Mouse (Mus musculus) urinary bladder, postnatal 36 days (tissue): ENCODE results near the gene Smarcb1.
"Not testable (repeated sequence)": the region's sequence is repeated elsewhere in the genome, so short reads cannot be mapped to it uniquely, and the experiment has no call there.

Experiments
- DNase-seq, 2 experiments: peaks; one replicate each; pipeline ENCODE4 v3.0.0; 2022; ENCODE audit warnings: low spot score in 2 of 2, mixed read lengths in 1 of 2

The Smarcb1 gene

DNA sequence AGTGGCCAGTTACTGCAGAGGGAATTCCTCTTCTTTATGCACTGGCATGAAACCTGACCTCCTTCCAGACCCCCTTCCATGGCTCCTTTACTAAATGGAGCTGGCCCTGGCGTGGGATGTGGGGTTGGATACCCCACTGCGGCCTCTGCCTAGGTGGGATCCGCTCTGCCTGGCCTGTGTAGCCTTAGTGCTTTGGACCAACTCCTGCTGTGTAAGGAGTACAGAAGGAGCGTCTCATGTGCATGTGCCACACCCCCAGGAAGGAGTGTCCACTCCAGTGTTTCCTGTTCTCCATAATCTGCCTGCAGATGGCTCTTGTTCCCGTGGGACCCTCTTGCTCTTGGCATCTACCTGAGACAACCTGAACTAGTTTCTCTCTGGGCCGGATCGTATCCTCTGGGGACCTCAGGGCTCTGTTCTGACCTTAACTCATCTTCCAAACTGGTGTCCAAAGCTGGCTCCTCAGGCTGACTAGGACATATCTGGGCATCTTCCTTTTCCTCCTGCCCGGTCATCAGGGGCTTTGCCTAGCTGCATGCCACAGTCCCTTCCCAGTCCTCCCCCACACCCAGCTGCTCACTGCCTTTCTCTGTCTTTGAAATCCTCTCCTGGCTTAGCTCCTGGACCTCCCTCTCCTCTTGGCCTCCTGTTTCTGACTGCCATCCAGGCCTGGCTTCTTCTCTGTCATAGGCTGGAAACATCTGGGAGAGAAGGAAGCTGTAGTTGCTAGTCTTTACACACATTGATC, 31.8 kb downstream of the Smarcb1 start:
- DNase-seq = no peak

DNA sequence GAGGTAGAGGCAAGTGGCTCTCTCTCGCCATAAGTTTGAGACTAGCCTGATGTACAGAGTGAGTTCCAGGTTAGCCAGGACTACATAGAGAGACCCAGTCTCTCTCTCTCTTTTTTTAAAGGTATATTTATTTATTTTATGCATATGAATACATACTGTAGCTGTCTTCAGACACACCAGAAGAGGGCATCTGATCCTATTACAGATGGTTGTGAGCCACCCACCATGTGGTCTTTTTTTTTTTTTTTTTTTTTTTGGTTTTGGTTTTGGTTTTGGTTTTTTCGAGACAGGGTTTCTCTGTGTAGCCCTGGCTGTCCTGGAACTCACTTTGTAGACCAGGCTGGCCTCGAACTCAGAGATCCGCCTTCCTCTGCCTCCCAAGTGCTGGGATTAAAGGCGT, 33.9 kb downstream of the Smarcb1 start:
- DNase-seq = not testable (repeated sequence)

DNA sequence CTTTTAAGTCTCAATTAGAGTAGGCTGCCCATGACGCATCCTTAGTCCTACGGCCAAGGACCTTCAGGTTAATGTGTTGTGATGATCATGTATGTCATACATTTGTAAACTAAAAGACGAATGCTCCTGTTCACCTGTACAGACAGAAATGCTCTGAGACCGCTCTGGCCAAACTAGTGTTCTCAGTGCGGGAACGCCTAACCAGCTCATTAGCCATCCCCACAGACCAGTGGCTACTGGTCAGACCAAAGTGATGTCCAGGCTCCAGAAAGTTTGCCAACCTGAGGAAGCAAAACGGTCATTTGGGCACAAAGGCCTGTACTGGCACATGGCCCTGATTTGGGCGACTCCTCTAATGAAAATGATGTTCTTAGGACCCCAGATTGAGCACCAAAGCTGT, 36.7 kb downstream of the Smarcb1 start:
- no peak for DNase-seq

DNA sequence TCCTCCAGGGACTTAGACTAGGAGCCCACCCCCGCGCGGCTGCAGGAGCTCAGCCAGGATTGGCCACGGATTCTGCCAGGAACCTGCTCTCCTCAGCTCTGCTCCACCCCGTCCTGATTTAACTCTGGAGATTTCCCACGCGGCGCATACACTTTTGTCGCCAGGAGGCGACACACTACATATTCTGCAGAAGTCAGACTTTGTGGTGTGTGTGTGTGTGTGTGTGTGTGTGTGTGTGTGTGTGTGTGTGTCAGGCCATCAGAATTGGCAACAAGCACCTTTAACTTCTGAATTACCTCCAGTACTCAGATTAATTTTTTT, 38.2 kb downstream of the Smarcb1 start:
- DNase-seq = peak; percentile 64 to 81

DNA sequence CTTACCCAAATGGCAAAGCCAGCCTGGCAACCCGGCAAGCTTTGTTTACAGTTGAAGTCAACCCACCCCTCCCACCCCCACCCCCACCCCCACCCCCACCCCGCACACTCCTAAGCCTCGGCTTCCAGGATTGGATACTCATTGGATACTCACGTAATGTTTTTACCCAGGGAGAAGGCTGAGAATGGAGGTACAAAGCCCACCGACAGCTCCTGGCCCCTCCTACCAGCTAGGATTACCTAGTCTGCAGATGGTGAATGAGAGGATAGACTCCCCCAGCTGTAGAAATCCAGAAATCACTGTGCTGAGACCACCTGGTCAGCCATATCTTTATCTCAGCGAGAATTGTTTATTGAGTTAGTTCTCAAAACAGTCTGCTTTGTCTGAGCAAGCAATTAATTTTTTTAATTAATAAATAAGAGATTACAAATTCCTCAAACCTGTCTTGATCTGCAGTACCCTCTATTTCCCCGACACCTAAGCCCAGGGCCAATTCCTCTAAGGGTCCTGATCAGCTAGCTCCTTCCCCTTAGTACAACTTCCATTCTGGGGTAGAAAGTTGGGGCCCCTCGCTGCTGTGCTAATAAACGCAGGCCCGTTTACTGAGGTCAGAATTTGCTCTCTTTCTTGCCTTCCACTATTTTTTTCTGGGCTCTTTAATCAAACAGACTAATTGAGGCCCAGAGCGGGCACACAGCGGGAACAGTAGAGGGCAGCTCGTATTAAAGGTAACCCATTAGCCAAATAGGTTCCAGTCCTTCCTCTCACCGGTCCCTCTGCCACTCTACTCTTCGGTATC, 38.8 kb downstream of the Smarcb1 start:
- DNase-seq = no peak

DNA sequence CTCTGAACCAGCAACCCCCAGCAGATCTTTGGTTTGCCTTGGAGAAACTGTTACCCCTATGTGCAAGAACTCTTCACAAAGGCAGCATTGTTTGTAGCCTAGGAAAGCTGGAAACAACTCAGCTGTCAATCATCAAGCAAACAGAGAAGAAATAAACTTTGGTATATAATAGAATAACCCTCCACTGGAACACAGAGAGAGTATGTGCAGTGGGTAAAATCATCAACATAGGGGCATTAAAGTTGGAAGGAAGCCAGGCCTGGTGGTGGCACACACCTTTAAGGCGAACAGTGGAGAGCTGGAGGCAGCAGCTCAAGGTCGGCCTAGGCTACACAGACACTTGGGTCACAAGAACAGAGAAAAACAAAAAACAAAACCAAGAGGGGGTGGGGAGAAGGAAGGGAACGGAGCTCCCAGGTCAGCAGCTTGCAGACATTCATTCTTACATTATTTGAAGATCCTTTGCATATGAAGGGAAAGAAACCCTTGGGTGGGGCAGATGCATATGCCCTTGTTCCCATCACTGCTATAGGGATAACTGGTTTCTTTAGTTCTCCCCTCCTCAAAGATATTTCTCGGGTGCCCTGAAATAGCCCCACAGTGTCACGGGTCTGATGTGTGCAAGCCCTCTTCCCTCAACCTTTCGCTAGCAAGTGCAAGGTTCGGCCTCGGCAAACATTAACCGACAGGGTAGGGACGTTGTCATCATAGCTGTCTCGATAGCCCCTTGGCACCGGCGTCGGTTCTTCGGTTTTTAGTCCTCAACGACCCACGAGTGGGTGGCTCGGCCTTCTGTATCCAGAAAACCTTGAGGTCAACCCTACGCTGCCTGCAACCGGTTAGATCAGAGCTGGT, 39.6 kb downstream of the Smarcb1 start:
- no peak for DNase-seq

DNA sequence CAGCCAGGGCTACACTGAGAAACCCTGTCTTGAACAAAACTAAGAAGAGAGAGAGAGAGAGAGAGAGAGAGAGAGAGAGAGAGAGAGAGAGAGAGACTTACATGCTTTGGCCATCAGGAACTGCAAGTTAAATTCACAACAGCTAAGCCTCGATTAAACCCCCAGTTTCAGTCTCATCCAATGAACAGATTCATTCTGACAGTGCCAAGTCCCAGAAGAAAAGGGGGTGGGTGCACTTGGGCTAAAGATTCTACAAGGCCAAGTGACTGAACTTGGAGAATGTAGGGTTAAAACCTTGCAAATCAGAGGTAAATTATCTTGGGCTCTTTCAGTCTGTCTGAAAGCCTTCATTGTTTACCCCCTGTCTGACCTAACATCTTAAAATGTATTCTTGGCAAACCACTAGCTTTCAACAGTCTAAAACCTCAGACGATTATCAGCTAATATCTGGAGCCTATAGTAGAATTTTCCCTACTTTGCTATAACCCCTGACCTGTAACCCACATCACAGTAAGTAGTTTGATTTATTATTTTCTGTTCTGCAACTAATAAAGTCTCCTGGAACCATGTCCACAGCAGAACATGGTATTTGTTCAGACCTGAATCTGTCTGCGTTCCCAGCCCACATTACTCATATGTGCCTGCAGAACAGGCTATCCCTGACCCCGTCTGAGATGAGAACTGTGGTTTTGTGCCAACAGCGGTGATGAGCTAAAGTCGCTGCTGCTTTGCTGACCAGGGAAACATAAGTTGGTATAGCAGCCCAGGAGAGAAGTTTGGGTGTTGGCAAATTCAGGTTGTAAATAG, 40.4 kb downstream of the Smarcb1 start:
- peak in 1 of 2 experiments; percentile 50 for DNase-seq

DNA sequence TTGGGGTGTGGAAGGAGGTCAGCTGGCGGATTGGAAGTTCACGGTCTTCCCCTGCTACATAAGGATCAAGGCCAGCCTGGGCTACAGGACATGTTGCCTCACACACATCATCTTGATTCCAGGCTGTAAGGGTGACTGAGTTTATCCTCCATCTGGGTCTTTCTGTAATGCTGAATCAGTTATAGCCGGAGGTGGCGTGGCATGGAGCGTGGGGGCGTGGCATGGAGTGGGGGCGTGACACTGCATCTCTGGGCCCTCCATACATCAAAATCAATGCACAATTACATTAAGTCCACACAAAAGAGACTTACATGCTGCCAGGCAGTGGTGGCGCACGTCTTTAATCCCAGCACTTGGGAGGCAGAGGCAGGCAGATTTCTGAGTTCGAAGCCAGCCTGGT, 41.1 kb downstream of the Smarcb1 start:
- no peak for DNase-seq

DNA sequence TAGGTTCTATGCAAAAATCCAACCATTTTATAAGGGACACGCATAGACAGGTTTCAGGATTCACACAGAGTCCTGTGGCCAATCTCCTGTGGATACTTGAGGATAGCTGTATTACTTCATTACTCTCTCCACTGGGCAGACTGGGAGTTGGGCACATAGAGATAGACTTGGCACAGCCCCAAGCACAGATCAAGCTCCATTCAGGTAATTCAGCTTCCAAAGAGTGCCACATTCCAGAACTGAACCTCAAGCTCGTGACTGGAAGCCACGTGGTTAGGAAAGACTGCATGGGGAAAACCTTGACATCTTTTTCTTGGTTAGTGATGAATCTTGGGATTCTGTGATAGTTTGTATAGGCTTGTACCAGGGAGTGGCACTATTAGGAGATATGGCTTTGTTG, 42.6 kb downstream of the Smarcb1 start:
- DNase-seq = no peak

DNA sequence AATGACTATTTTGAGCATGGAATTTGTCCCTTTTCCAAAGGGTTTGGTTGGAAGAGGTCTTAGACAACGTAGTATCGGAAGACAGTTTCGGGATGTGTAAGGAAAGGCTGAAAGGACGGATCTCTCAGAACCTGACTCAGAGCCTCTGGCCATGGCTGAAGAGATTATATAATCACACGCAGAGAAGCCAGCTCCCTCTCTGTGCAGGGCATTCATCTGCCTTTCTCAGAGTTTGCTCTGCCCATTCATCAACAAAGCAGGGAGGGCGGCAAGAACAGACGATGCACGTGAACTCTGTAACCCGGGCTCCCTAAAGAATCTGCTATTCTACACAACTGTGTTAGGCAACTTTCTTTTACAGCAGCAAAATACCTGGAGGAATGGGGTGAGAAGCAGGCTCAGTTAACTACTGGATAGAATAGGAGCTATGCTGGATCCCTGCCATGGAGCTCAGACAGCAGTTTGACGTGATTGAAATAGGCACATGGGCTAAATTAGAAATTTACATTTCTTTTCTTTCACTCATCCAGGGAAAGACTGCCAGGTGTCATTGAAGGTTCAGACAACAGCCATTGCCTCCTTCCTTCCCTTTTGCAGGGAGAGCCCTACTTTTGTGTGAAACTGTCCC, 47.8 kb downstream of the Smarcb1 start:
- DNase-seq = no peak

DNA sequence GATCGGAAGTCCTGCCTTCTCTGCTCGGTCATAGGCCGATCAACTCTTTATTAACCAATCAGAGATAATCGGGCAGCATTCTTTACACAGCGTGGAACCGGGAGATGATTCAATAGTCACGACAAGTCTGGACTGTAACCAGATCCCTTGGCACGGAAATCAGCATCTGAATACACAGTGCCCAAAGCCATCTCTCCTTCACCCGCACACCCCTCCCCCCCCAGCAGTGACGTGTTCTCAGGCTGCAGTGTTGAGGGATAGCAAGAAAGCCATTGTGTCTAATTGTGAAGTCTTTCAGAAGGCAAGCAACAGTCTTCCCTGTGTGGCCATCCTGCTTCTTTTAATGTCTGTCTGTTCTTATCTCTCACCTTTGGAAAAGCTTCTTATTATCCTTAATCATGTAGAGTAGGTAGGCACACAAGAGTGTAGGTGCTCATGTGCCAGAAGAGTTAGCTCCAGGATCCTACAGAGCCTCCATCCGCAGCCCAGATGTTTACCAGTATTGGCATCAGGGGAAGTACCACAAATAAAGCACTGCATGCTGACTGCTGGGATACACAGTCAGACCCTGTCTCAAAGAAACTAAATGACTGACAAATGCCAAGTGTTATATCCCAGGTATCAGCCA, 48.4 kb downstream of the Smarcb1 start:
- peak; percentile 58 to 77 for DNase-seq

DNA sequence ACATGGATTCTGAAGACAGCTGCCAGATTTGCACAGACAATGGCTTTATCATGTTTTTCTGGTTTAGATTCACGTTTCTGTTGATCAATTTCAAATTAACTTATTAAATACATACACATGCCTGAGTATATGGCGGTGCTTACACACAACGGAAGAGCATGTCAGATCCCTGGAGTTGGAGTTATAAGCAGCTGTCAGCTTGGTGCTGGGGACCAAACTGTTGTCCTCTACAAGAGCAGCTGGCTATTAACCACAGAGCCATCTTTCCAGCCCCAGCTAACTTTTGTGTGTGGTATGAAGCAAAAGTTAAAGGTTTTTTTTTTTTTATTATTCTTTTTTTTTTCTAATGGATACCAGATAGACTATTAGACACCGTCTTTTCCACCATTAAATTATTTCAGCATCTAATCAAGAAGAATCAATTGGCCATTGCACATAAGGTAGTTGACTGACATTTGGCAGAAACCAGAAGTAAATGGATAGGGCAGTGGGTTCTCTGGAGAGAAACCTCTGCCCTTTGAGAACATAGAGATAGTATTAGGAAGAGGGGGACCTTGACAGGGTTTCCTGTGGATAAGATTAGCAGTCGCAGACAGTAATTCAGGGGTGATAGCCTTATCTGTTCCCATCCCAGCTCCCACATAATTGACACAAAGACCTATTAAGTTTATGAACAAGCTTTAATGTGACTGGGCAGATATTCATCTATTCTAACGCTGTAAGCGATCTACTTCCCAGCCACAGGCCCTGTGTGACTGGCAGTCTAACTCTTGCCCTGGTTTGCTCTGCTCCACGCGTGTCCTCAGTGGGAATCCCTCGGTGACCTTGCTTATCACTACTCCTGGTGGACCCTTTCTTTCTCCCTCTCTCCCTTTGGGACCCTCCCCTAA, 49.1 kb downstream of the Smarcb1 start:
- DNase-seq = no peak

DNA sequence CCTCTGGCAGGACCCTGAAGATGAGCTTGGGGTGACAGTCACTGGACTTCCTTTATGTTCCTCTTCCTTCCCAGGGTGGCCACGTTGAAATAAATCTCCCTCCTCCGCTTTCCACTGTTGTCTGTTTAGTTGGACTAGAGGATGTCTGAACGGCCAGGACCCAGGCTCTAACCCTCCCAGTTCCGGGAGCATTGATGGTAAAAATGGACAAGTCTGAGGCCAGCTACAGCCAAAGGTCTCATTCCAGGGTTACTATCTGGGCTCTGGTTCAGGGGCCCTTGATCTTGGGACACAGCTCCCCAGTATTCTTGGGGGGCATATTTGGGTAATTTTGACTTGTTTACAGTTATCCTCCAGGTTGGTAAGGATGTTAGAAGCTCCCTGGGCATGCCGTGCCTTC, 59.8 kb downstream of the Smarcb1 start:
- DNase-seq = no peak

DNA sequence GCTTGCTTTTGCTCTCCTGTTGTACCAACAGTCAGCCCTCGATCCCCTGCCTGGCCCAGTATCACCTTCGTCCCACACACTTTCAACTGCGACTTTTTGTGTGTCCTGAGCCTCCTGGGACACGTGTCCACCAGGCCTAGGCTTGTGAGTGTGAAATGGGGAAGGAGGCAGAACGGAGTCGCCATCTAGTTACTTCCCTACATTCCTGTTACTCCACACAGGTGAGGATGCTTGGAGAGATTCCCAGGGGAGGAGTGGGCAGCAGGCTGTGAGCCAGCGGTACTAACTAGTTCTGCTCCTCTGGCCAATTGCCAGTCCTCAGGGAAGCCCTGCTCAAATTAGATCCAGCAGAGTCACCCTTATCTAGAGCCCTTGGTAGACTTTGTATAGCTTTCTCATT, 60.7 kb downstream of the Smarcb1 start:
- no peak for DNase-seq

DNA sequence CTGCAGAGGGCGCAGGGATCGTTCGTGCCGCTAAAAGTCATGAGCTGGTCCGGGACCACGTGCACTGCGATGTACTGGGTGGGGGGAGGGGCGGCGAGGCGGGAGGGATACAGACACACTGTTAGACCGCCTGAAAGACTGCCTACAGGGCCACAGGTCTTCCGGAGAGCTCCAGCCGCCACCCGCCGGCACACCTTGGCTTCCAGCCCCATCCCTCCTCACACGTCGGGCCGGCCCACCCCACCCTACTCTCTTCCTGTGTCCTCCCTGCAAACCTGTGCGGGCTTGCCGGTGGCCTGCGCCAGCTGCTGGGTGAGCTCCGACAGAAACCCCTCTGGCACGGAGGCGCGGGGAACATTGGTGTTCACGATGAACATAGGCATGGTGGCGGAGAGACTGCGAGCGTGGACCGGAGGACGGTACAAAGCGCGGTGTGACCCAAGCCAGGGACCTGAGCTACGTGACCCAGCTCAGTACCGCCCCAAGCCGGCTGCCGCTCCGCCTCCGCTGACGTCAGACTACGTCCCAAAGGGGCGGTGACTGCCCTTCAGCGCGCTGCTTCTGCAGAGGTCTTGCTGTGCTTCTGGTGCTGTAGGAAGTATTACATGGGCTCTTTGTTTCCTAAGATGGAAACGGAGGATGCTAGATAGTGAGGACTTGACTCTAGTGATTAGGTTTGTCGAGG, 61.5 kb downstream of the Smarcb1 start, which contains the start of gene Mif:
Gene Mif (minus strand): TSS at position 455 of the 685 bp plus-strand sequence.
- DNase-seq = peak; percentile 81 to 89

DNA sequence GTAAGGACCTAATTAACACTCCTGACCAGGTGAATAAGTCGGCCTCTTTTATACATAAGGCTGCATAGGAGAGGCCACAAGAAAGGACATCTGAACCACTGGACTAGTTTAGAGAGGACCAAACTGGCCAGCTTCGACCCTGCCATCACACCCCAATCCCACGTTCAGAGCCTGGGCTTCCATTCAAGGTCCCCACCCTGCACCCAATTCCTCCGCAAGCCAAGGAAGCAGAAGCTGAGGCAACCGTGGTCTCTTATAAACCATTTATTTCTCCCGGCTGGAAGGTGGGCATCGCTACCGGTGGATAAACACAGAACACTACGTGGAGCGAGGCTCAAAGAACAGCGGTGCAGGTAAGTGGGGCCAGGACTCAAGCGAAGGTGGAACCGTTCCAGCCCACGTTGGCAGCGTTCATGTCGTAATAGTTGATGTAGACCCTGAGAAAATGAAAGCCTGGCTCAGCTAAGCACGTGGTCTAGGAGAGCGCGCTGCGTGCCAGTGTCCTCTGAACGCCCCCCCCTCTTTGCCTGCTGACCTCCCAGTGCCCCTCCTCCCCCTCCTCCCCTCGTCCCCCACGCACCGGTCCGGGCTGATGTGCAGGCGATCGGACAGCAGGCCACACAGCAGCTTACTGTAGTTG, 62.2 kb downstream of the Smarcb1 start:
- no peak for DNase-seq

DNA sequence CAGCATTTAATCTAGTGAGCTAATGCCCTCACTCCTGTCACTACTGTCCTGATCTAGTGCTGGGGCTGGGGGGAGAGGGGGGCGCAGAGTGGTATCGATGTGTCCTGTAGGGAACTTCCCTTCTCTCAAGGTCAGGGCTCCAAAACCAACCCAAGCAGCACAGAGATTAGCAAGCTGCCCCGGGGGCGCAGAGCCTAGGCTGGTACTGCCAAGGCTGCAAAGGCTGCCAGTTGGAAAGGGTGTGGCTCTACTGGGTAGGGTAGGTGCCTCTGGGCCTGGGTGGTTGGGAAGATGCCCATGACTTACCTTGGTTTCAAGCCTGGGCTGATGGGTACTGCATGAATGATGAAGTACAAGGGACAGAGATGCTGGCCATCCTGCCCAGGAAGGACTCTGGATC, 63.8 kb downstream of the Smarcb1 start:
- DNase-seq = no peak

DNA sequence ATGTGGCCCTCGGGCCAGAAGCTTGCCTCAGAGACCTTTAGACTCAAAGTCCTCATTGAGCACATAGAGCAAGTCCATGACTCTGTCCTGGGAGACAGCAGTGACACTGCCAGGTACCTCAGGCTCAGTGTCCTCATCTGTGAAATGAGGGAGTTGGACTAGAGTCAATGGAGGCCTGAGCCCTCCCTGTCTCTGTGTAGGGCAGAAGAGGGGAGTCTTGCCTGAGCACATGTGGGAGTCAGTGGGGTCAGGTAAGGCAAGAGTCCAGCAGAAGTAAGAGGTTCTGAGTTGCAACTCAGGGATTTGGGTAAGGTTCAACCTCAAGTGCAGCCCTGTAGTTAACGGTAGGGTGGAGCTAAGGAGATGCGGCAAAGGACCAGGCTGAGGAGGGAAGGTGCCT, 64.4 kb downstream of the Smarcb1 start:
- DNase-seq = no peak
